Mouse (Mus musculus) brain, embryonic 14.5 days (tissue): Measurements from ENCODE around the gene E2f3. TPM values are rescaled to one million over a fixed set of nuclear protein-coding genes. Genes with fewer than 3 reads are reported as not detected.
A peak's percentile ranks its signal among the peaks of the same experiment; 100 is the strongest.

ENCODE experiments used
- DNase-seq: peaks from one replicate; pipeline ENCODE4 v3.0.0-alpha.2; 2011; ENCODE audit warnings: low read depth
- CTCF ChIP-seq: fragments of 200-500 bp; IDR thresholded peaks from 2 replicates; pipeline ENCODE4 v1.5.1; 2012; ENCODE audit warnings: inconsistent platforms, mild to moderate bottlenecking, moderate library complexity, borderline replicate concordance; ENCODE audit not compliant: insufficient read depth, insufficient read length; ENCODE audit errors: extremely low read depth
- POLR2A ChIP-seq: fragments of 200-500 bp; IDR thresholded peaks from 2 replicates; pipeline ENCODE4 v1.6.1; 2012; ENCODE audit warnings: mild to moderate bottlenecking, inconsistent platforms, borderline replicate concordance; ENCODE audit not compliant: poor library complexity, insufficient read depth, insufficient read length, severe bottlenecking; ENCODE audit errors: extremely low read depth
- polyA plus RNA-seq: library from polyadenylated mRNA; depleted of rRNA; stranded (reverse); fragments of >200 nt; gene quantifications from 2 replicates; pipeline ENCODE4 v1.2.3, GENCODE M21; 2012

Gene E2f3
- polyA plus RNA-seq, 1 experiment = 14.0 TPM

DNA sequence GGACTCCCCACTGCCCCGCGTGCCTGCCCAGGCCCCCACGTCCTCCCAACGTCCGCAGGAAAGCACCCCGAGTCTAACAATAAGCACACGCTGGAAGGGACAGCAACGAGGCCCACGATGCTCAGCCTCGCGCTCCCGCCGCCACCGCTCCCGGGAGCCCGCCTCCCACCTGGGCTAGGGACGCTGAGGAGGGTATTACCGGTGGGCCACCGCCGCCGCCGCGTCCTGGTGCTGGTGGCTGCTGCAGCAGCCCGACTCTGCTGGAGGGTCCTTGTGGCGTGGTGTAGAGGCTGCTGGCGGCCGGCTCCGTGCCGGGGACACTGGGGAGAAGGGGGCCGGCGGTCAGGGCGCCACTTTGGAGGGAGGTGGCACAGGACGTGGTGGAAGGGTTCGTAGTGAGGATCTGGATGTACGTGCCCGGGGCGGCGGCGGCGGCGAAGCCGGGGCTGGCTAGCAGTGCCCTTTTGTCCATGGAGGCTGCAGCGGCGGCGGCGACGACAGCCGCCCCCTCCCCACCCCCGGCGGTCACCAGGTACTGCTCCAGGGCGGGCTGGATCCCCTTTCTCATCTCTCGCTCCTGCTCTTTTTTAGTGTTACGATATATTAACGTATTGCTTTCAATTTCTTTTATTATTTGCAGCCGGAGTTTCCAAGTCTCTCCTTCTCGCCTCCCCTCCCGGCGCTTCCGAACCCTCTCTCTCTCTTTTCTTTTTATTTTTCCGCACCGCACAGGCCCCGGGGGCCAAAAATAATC is 585 bp downstream of the E2f3 start:
- no peak for DNase-seq
- TF ChIP-seq POLR2A (no peak), CTCF (no peak)

DNA sequence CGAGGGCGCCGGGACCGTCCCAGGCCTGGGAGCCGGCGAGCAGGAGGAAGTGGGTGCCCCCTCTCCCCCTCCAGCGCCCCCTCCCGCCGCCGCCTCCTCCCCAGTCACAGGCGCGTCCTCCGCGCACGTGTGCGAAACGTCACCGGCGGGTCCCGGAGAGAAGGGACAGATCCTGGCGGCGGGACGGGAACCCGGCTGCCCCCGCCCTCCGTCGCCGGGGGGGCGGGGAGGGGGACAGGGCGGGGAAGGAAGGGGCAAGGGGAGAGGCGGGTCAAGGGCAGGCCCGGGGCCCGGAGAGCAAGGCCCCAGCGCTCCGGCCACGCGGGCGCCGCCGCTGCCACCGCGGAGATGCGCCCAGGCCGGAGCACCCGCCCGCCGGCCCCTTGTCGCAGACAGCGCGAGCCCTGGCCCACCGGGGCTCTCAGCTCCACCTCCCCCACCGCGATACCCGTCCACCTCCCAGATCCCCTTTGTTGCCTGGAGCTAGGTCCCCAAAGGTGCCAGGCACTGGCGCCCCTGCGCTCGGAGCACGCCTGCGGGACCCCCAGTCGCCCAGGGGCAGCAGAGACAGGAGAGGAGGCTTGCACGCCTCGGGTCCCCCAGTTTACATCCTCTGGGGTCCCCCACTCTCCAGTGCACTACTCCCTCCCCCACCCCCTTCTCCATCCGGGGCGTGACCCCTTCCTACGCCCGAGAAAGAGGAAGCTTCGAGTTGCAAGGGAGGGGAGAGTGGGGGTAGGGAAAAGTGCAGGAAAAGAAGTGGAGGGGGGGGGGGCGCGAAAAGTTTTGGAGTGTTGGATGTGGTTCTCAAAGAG is 1.4 kb downstream of the E2f3 start:
- DNase-seq = peak; percentile 90
- peak; percentile 10; the same call in 1 of the 2 replicates for TF ChIP-seq POLR2A
- TF ChIP-seq CTCF = no peak

DNA sequence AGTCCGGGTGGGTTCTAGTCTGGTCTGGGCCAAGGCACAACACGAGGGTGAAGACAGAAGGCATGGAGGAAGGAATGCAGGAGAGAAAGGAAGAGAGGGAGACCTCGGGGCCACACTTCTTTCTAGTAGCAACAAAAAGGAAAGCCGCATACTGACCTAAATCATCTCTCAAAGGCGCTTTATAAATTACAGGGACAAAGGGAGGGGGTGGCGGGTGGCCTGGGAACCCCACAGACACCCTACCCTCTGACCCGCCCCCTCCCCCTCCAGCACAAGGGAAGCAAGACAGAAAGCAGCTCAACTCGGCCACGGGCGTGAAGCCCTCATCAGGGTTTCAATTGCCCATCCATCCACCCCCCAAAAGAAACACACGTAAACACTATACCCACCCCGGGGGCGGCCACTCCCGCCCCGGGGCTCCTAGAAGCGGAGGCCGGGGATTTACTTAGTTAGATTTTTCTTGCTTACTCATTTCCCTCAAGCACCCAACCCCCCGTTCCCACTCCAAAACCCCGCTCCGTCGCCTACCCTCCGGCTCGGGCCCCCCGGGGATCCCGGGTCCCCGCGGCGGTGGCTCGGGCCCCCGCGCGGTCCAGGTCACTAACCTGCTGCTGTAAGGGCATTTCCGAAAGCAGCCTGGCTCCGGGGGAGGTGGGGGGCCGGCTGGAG is 2.2 kb downstream of the E2f3 start:
- no peak for TF ChIP-seq CTCF
- no peak; the same call in 1 of the 2 replicates for TF ChIP-seq POLR2A
- DNase-seq = peak; percentile 58

DNA sequence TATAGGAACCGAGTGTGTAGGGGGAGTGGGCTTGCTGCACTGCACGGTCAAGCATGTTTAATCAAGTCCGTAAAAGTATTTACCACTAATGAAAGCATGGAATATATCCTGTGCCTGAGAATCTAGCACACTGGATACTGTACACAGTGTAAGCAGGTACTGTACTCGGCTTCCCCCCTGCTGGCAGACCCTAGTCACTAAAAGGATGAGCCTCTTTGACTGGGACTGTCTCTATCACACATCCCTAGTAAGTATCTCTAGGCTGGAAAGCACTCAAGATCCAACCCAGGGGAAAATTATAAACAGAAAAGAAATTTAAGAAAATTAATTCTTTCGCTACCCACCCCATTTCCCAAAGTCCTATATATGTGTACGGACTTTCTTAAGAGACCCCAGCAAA is 2.8 kb downstream of the E2f3 start:
- TF ChIP-seq POLR2A (no peak), CTCF (peak; percentile 52; the same call in 1 of the 2 replicates)
- DNase-seq = peak; percentile 77

DNA sequence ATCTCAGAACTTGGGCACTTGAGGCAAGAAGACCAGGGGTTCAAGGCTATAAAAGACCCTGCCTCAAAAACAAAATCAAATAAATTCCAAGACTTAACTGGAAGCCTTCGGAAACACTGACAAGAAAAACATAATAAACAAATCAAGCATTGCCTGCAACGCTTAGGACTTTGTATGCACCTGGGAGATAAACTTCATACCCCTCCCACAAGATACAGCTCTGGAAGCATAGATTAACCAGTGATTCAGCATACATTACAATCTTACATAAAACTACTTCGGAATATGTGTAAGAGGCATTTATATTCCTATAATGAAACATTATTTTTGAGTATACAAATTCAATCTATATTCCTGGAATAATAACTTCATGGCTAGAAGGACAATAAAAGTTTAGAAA is 3.5 kb downstream of the E2f3 start:
- no peak for TF ChIP-seq CTCF
- no peak for TF ChIP-seq POLR2A
- DNase-seq = no peak

DNA sequence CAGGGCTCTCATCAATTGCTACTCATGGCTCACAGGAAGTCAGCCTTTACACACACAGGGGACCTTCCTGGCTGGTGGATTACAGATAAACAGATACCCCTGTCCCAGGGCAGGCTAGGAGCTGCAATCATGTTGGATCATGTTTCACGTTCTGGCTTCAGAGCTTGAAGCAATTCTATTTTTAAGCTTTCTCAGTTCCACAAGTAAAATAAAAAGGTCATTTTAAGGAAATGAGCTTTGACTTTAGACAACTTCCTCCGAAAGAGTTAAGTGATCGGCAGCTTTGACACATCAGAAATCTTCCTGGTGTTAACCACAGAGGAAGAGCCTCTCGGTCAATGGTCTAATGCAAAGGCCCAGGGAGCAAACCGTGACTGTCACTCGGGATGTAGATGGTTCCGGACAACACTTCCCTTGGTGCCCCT is 6.7 kb downstream of the E2f3 start:
- TF ChIP-seq CTCF (no peak), POLR2A (no peak)
- no peak for DNase-seq

DNA sequence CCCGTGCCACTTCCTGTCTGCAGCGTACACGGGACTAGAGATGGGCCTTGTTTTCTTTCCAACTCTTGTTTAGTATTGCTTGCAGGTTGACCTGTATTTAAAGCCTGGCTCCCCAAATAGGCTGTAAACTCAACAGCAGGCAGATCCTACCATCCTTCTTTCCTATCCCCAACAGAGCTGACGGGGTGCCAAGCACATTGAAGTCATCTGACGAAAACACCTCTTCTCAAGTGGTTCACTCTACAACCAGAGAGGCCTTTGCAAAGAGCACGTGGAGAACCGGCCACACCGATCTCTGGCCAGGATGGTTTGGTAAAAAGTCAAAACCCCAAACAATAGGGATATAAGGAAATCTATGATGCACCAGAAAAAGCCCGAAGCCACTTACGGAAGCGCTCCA is 8.5 kb downstream of the E2f3 start:
- TF ChIP-seq CTCF = no peak
- TF ChIP-seq POLR2A = no peak

DNA sequence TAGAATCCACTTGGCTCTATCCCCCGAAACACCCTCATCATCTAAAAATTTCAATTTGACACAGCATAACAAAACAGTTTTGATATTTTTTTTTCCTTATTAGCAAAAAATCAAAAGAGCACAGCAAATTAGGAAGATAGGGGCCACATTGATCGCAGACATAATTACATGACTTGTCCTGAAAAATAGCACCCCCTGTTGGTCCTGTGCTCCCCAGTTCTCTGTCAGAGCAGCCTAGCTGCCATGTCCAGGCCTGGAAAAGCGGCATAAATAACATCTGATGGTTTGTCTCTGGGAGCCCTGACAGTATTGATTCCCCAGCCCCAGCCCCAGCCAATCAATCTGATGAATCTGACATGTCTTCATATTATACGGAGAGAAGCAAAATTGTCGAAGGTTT is 11.8 kb downstream of the E2f3 start:
- no peak for DNase-seq

More for the DNA sequence above, 8.5 kb downstream of the E2f3 start:
- DNase-seq = no peak

DNA sequence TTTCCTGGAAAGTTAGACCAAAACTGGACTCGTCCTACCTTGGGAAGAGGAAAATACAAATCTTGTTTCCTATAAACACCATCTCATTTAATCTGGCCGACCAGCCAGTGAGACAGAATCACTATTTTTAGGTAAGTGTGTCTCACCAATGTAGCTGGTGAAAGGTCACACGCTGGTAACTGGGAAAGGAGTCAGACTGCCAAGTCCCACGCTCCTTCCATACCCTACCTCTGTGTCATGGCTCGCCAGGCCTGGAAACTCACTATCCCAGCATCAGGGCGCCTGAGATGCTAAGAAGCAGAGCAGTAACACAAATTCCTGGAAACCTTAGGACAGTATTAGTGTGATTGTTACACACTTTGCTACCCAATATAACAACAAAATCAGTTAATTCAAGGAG is 12.3 kb downstream of the E2f3 start:
- no peak for DNase-seq
- TF ChIP-seq CTCF = no peak

More for the DNA sequence above, 11.8 kb downstream of the E2f3 start:
- TF ChIP-seq POLR2A (no peak), CTCF (peak; percentile 17; the same call in 1 of the 2 replicates)

DNA sequence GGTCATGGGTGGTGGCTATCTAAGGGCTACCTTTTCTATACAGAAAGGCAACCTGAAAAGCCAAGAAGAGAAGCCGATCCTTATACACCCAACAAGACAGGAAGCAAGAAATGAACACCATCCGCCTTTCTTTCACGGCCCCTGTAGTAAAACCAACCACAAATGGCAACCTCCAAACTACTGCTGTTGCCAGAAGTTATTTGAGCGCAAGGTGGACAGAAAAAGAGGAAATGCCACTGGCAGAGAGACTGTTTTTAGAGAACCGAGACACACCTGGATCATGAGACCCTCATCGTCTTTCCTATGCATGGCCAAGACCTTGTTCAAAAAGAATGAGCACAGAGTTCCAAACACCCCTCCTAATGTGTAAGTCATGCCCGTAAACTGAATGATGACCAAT is 15.5 kb downstream of the E2f3 start:
- DNase-seq = no peak
- no peak for TF ChIP-seq CTCF
- no peak for TF ChIP-seq POLR2A

DNA sequence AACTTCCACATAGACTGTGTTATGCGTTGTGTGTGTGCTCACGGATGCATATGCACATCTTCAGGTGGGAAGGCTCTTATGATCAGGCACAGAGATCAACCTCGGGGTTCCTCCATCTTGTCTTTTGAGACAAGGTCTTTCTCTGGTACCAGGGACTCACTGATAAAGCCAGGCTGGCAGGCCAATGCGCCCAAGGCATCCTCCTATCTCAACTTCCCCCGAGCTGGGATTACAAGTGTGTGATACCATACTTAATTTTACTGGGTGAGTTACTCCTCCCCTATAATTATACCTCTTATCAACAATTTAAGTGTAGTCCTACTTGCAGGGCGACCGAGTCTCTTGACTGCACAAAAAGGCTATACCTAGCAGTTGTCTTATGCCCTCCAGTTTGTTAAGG is 17.2 kb downstream of the E2f3 start:
- no peak for DNase-seq
- TF ChIP-seq CTCF = no peak
- no peak for TF ChIP-seq POLR2A

DNA sequence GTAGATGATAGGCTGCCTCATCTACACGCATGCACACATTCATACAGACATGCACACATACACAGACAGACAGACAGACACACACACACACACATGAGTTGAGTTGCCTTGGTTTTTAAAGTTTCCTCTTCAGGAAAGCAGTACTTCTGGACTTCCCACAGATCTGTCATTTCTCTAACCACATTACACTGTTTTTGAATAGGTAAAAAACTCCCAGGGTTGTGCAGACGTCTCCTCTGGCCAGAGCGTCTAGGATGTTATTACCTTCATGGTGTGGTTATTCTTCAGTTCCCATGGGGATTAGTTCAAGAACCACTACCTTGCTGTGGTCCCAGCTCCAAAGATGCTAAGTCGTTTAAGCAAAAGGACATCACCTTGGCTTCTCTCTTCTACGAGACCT is 18.5 kb downstream of the E2f3 start:
- TF ChIP-seq POLR2A (no peak), CTCF (no peak)
- DNase-seq = no peak
